Mouse (Mus musculus): ENCODE measurements at regions not wholly inside any gene's neighbourhood (a gene's known extent, or its start where the extent isn't known, plus 50 kb on each side); places are given as distances from the start of the nearest gene placed in this dataset.

- Histone ChIP-seq H3K27me3 (ENCODE audit: control insufficient read depth, insufficient read depth, low read length) (peaks cover 3% of the 10 kb centered on the region; the same call in 1 of the 2 replicates), H3K27ac (replicated peaks; ENCODE audit: insufficient read depth, low read depth, low read length) (no peak overlapping the region), H3K36me3 (ENCODE audit: control insufficient read depth, insufficient read depth, low read length) (no peaks in the 10 kb centered on the region), H3K79me2 (ENCODE audit: control insufficient read depth, insufficient read depth, low read length) (no peaks in the 10 kb centered on the region), H3K4me3 (ENCODE audit: insufficient read depth, low read depth, low read length) (no peak overlapping the region), H3K4me1 (ENCODE audit: control insufficient read depth, insufficient read depth, low read length) (no peaks in the 10 kb centered on the region), H3K9ac (ENCODE audit: low read depth, low read length) (no peak overlapping the region)
- no peak for TF ChIP-seq CTCF (IDR thresholded peaks at IDR 0.05; ENCODE audit: low read depth, low read length)
- TF ChIP-seq POLR2A (IDR thresholded peaks at IDR 0.05; ENCODE audit: extremely low read depth, insufficient read depth, low read length), result no peak
- DNase-seq (ENCODE audit: extremely low read depth, low read depth, low spot score), result no peak
- WGBS, result 71% methylated on average over 4 of the region's 4 CpGs
Observed at GRCm38 (mm10) chr6:148599473-148599872, 155.3 kb upstream of the Tmtc1 start.

GRCm38 (mm10) chr6:148598746-148599337 lies 154.7 kb upstream of the Tmtc1 start:
- no peak for TF ChIP-seq POLR2A (IDR thresholded peaks at IDR 0.05; ENCODE audit: extremely low read depth, insufficient read depth, low read length)
- TF ChIP-seq CTCF (IDR thresholded peaks at IDR 0.05; ENCODE audit: low read depth, low read length), result no peak
- WGBS, result 19% methylated on average over 16 of the region's 16 CpGs
- DNase-seq (ENCODE audit: extremely low read depth, low read depth, low spot score), result no peak

GRCm38 (mm10) chr6:148595009-148595770 lies 151.0 kb upstream of the Tmtc1 start:
- Histone ChIP-seq H3K27ac (replicated peaks; ENCODE audit: insufficient read depth, low read depth, low read length) (no peak overlapping the region), H3K79me2 (ENCODE audit: control insufficient read depth, insufficient read depth, low read length) (no peaks in the 10 kb centered on the region), H3K4me3 (ENCODE audit: insufficient read depth, low read depth, low read length) (no peak overlapping the region), H3K36me3 (ENCODE audit: control insufficient read depth, insufficient read depth, low read length) (no peaks in the 10 kb centered on the region), H3K9ac (ENCODE audit: low read depth, low read length) (no peak overlapping the region), H3K27me3 (ENCODE audit: control insufficient read depth, insufficient read depth, low read length) (peaks cover 3% of the 10 kb centered on the region; the same call in 1 of the 2 replicates), H3K4me1 (ENCODE audit: control insufficient read depth, insufficient read depth, low read length) (no peaks in the 10 kb centered on the region)
- no peak for TF ChIP-seq POLR2A (IDR thresholded peaks at IDR 0.05; ENCODE audit: extremely low read depth, insufficient read depth, low read length)
- no peak for TF ChIP-seq CTCF (IDR thresholded peaks at IDR 0.05; ENCODE audit: low read depth, low read length)
- DNase-seq (ENCODE audit: extremely low read depth, low read depth, low spot score), result no peak
- 58% methylated on average over 3 of the region's 3 CpGs for WGBS

More at GRCm38 (mm10) chr6:148598746-148599337, 154.7 kb upstream of the Tmtc1 start:
- no peaks in the 10 kb centered on the region for H3K79me2 ChIP-seq (ENCODE audit: control insufficient read depth, insufficient read depth, low read length)
- H3K9ac ChIP-seq (ENCODE audit: low read depth, low read length), result no peak overlapping the region
- H3K4me1 ChIP-seq (ENCODE audit: control insufficient read depth, insufficient read depth, low read length), result no peaks in the 10 kb centered on the region
- peaks cover 3% of the 10 kb centered on the region; the same call in 1 of the 2 replicates for H3K27me3 ChIP-seq (ENCODE audit: control insufficient read depth, insufficient read depth, low read length)
- no peak overlapping the region for H3K4me3 ChIP-seq (ENCODE audit: insufficient read depth, low read depth, low read length)
- H3K27ac ChIP-seq (replicated peaks; ENCODE audit: insufficient read depth, low read depth, low read length), result no peak overlapping the region
- no peaks in the 10 kb centered on the region for H3K36me3 ChIP-seq (ENCODE audit: control insufficient read depth, insufficient read depth, low read length)

GRCm38 (mm10) chr6:148588971-148589370 lies 144.8 kb upstream of the Tmtc1 start:
- WGBS, result 87% methylated on average over 4 of the region's 4 CpGs
- TF ChIP-seq POLR2A (IDR thresholded peaks at IDR 0.05; ENCODE audit: extremely low read depth, insufficient read depth, low read length) (no peak), CTCF (IDR thresholded peaks at IDR 0.05; ENCODE audit: low read depth, low read length) (no peak)

GRCm38 (mm10) chr6:148586439-148587321 lies 142.5 kb upstream of the Tmtc1 start:
- H3K79me2 ChIP-seq (ENCODE audit: control insufficient read depth, insufficient read depth, low read length), result no peaks in the 10 kb centered on the region
- TF ChIP-seq POLR2A (IDR thresholded peaks at IDR 0.05; ENCODE audit: extremely low read depth, insufficient read depth, low read length) (no peak), CTCF (IDR thresholded peaks at IDR 0.05; ENCODE audit: low read depth, low read length) (no peak)
- 81% methylated on average over 10 of the region's 10 CpGs for WGBS
- no peak overlapping the region for H3K9ac ChIP-seq (ENCODE audit: low read depth, low read length)
- no peaks in the 10 kb centered on the region for H3K36me3 ChIP-seq (ENCODE audit: control insufficient read depth, insufficient read depth, low read length)
- H3K27ac ChIP-seq (replicated peaks; ENCODE audit: insufficient read depth, low read depth, low read length), result no peak overlapping the region
- H3K4me1 ChIP-seq (ENCODE audit: control insufficient read depth, insufficient read depth, low read length), result no peaks in the 10 kb centered on the region
- no peak for DNase-seq (ENCODE audit: extremely low read depth, low read depth, low spot score)
- no peak overlapping the region for H3K4me3 ChIP-seq (ENCODE audit: insufficient read depth, low read depth, low read length)
- H3K27me3 ChIP-seq (ENCODE audit: control insufficient read depth, insufficient read depth, low read length), result no peaks in the 10 kb centered on the region

More at GRCm38 (mm10) chr6:148588971-148589370, 144.8 kb upstream of the Tmtc1 start:
- no peaks in the 10 kb centered on the region for H3K36me3 ChIP-seq (ENCODE audit: control insufficient read depth, insufficient read depth, low read length)
- no peak overlapping the region for H3K27ac ChIP-seq (replicated peaks; ENCODE audit: insufficient read depth, low read depth, low read length)
- no peaks in the 10 kb centered on the region for H3K79me2 ChIP-seq (ENCODE audit: control insufficient read depth, insufficient read depth, low read length)
- no peak for DNase-seq (ENCODE audit: extremely low read depth, low read depth, low spot score)
- H3K4me1 ChIP-seq (ENCODE audit: control insufficient read depth, insufficient read depth, low read length), result no peaks in the 10 kb centered on the region
- no peak overlapping the region for H3K9ac ChIP-seq (ENCODE audit: low read depth, low read length)
- no peak overlapping the region for H3K4me3 ChIP-seq (ENCODE audit: insufficient read depth, low read depth, low read length)
- no peaks in the 10 kb centered on the region for H3K27me3 ChIP-seq (ENCODE audit: control insufficient read depth, insufficient read depth, low read length)

All from liver, adult 2 months (tissue).